Mouse (Mus musculus) left cerebral cortex, adult 9 months (tissue): ENCODE results near the gene Tmem131.
A peak's percentile ranks its signal among the peaks of the same experiment; 100 is the strongest.

ENCODE experiments used
- DNase-seq, 2 experiments: peaks; one replicate each; pipeline ENCODE4 v3.0.0; 2022; ENCODE audit warnings: low spot score in 2 of 2

Tmem131 gene

GRCm38 (mm10) chr1:36884536-36884935 lies 58.9 kb downstream of the Tmem131 start:
- no peak for DNase-seq

DNA sequence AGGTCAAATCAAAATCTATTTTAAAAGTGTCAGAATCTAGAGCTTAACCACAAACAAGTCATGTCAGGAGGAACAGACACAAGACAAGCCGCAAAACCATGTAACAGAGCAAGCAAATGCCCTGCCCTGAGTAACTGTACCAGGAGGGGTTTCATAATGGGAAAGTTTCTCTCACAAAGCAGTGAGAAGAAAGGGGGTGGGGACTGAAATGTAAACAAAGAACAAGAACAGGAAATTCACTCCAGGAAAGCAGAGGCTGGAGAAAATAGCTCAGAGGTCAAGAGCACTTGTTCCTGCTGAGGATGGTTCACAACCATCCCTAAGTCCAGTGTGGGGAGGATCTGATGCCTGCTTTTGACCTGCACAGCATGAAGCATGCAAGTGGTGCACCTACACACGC lies 59.7 kb downstream of the Tmem131 start:
- DNase-seq, result no peak

GRCm38 (mm10) chr1:36879154-36879553 lies 64.3 kb downstream of the Tmem131 start:
- no peak for DNase-seq

GRCm38 (mm10) chr1:36877126-36877525 lies 66.3 kb downstream of the Tmem131 start:
- no peak for DNase-seq

DNA sequence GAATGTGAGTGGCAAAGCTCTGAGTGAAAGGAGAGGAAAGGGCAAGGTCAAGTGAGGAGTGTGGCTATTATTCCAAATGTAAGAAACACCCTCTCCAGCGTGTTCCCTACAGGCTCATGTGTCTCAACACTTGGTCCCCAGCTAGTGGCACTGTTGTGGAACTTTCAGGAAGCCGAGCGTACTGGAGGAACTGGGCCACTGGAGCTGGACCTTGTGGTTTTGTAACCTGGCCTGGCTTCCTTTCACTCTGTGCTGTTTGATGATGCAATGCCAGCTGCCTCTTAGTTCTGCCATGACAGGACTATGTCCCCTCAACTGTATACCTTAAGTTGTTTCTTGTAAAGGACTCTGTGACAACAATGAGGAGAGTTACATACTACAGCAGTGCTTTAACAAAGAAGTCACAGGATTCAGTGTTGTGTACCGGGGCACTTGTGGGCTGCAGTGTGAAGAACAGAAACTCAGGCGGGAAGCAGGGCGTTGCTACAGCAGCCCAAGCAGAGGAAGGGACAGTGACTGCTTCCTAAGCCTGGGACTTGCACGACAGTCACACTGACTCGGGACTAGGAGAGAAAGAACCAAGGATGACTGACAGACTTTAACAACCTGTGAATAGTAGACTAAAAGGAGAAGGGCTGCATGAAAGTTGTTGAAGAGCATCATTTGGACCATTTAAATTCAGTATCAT lies 68.4 kb downstream of the Tmem131 start:
- no peak for DNase-seq

GRCm38 (mm10) chr1:36871238-36871637 lies 72.2 kb downstream of the Tmem131 start:
- DNase-seq, result no peak

GRCm38 (mm10) chr1:36870518-36870917 lies 72.9 kb downstream of the Tmem131 start:
- DNase-seq, result no peak

DNA sequence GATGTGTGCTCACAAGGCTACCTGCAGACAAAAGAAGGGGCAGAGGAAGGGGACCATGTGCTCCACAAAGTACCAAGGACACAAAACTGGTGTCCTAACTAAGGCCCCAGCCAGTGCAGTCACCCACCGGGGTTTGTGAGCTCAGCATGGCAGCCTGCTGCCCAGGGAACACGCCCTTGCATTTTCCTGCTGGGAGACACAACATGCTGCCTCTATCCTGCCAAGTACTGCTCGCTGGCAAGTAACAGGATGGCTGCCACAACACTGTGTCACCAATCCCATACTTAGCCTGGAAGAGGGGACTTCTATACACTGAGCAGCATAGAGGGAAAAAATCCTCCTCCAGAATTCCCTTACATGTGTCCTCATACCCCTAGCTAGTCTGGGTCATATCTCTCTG lies 78.7 kb downstream of the Tmem131 start:
- peak in 1 of 2 experiments; percentile 26 for DNase-seq

GRCm38 (mm10) chr1:36861775-36862174 lies 81.7 kb downstream of the Tmem131 start:
- no peak for DNase-seq

- DNase-seq, result no peak
These were observed 82.6 kb downstream of the Tmem131 start for GRCm38 (mm10) chr1:36860876-36861275.

GRCm38 (mm10) chr1:36860431-36860849 lies 83.0 kb downstream of the Tmem131 start:
- DNase-seq, result no peak

GRCm38 (mm10) chr1:36857081-36857480 lies 86.4 kb downstream of the Tmem131 start:
- no peak for DNase-seq

DNA sequence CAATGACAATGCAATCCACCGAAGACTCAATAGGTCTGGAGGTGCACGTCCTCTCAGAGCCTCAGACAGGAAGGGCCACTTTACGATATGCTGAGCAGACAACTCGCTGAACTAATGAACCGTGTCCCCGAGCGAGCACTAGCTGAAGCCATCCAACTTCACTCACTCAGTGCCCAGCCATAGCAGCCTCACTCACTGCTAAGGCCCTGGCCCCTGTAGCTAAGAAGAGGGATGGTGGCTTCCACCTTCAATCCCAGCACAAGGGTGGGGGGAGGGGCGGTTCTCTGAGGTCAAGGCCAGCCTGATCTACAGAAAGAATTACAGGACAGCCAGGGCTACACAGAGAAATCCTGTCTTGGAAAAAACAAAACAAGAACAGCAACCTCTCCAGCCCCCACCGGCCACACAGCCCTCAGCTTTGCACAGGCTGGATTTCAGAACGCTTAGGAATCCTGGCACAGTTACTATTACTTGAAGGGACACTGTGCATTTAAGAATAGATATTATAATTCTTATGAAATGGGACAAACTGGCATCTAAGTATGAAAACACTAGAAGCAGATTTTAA lies 89.2 kb downstream of the Tmem131 start:
- no peak for DNase-seq

DNA sequence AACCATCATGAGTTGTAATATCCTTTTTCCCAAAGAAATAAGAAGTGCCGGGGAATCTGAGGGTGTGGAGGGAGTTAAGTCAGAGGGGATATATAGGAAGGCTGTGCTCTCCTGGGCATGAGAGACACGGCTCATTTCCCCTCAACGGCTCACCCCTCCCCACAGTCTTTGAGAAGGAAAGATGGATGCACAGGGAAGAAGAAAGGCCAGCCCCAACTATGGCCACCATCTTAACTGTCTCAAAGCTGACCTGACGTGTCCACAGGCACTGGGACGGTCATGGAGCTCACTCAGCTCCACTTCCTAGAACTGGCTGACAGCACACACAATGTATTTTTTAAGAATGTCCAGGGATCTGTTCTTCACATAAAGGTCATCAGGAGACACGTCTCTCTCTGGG lies 91.4 kb downstream of the Tmem131 start:
- DNase-seq, result no peak

GRCm38 (mm10) chr1:36851392-36851791 lies 92.1 kb downstream of the Tmem131 start:
- no peak for DNase-seq

GRCm38 (mm10) chr1:36848036-36848435 lies 95.4 kb downstream of the Tmem131 start:
- no peak for DNase-seq

DNA sequence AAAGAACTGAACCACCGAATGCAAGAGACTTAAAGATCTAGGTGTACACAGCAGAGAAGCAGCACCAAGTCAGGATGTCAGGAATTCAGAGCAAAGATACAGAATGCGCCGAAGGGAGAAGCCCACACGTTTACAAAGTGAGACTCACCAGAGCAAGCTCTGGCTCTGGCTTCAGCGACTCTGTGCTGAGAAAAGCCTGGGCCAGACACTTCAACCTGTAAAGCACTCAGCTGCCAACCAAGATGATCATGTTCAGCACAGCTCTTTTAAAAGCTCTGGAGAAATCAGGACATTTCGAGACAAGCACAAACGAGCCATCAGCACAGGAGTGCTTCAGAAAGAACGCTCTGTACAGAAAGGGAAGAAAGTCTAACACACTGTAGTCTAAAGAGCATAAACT lies 96.2 kb downstream of the Tmem131 start:
- no peak for DNase-seq

DNA sequence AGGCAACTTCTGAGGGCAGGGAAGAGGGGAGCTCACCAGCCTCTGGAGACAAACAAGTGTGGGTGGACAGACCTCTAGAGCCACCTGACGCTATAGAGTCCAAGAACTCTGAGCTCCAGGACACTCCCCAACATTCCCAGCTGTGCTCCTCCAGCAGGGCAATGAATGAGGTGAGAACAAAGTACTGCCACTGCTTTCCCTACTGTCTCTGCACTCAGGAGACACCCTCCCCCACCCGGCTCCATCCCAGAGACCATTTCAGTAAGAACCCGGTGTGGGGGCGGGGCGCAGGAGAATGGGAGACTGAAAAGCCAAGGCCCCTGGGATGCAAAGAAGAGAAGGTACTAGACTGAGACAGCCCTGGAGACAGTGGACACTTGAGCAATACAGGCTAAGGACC lies 98.4 kb downstream of the Tmem131 start:
- no peak for DNase-seq

DNA sequence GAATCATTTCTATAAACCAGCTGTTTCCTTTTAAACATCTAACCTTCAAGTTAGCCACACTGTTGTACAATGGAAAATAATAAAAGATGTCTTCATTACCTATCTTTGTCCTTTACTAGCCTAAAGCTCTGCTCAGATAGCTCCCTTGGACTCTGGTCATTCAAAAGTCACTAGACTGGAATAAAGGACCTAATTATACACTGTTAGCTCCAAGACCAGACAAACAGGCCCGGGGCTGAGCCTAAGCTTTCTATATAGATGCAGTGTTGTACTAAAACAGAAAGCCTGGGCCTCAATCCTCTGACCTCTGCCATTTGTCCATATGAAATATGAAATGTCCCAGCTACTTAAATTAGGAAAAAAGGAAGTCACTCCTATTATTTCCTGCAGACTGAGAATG lies 101.7 kb downstream of the Tmem131 start:
- DNase-seq, result no peak

DNA sequence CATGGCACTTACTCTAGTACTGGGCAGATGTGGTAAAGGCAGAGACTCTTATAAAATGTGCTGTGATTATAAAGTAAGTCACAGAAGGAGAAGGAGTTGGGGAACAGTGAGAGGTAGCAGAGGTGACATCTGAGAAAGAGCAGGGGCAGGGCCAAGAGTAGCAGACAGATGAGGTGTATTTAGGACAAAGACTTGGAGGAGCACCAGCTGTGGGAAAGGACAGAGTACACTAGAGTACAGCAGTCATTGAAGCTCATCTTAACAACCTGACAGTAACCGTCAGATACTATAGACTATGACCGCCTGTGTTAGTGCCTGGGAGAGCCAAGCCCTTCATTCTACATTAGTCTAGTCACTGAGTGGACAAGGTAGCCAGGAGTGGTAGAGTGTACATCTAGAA lies 102.5 kb downstream of the Tmem131 start:
- DNase-seq, result no peak

DNA sequence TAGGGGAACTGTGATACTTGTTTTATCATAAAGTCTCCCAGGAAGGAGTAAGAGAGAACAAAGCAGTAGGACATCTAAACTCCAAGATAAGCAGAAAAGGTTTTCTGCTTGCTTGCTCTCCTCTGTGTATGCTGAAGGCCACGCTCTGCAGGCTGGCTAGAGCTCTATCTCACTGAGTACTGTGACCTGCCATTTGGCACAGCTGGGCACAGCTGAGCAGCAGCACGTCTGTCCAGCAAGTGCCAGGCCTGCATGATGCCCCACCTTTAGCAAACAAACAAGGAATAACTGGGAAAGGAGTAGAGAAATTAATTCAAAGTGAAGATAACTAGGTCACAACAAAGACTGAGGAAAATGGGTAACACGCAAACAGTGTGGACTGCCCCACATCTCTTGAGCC lies 103.6 kb downstream of the Tmem131 start:
- no peak for DNase-seq

DNA sequence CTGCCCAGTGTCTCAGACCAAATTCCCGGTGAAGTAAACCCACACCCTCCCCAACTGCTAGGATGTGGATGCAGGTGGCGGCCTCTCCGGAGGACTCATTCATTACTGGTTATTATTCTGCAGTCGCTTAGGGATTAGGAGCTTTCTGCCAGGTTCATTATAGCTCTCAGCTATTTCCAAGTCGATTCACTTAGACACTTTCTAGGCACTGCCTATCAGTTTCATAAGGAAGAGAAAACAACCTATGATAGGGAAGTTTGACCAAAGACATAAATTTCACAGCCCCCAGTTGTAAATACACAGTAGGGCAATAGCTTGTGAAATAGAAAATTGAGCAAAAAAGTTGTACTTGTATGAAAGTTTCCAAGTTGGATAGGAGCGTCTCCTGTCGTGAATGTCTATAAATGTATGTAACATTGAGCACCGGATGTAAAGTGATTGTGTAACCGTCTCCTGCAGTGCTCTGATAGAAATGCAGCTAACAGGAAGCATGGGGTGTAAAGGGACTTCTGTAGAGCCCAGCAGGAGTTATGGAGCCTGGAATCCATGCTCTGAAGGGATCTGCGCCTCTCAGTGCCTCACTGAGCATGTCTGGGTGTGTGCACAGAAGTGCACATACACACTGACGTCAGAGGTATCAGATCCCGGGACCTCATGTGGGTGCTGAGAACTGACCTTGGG lies 107.1 kb downstream of the Tmem131 start:
- no peak for DNase-seq

DNA sequence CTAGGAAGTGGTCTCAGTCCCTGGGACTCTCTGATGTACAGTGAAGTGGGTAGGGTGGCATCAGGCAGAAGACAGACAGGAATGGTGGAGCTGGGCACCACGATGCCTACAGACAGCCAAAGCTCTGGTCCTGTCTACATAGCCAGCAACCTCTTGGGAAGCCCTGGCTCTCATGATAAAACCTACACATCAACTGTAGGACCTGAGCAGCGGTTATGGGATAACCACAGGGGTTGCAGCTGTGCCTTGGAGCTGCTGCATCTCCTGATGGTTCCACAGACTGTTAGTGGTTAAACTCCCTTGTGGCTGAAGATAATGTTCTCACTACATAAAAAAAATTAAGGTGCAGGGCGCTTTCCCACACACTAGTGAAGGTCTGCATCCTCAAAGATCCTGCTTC lies 107.9 kb downstream of the Tmem131 start:
- DNase-seq, result no peak
